Mouse (Mus musculus) layer of hippocampus, postnatal 25 days (tissue): ENCODE measurements around the gene Hacl1. TPM values are rescaled to one million over a fixed set of nuclear protein-coding genes. Genes with fewer than 3 reads are reported as not detected.

Experiments
- DNase-seq, 2 experiments: peaks; one replicate each; pipeline ENCODE4 v3.0.0; 2022; ENCODE audit warnings: mixed read lengths in 2 of 2, low spot score in 1 of 2; ENCODE audit errors: extremely low spot score in 1 of 2
- total RNA-seq, 2 experiments: library from RNA; stranded (reverse); gene quantifications; 2 replicates each; pipeline ENCODE4 v1.2.3; 2021

Hacl1 gene
- total RNA-seq, 2 experiments from 2014 or later = 7.6 to 9.3 TPM

GRCm38 (mm10) chr14:31555963-31556434 is 85.1 kb downstream of the Hacl1 start:
- DNase-seq = no peak

GRCm38 (mm10) chr14:31555021-31555420 is 86.1 kb downstream of the Hacl1 start:
- DNase-seq = no peak

Other genes starting within 250 kb of the Hacl1 start
- 100 to 1,000 TPM; 135 to 147 TPM for gene Sh3bp5, start 205.2 kb downstream of the Hacl1 start, total RNA-seq
- gene Eaf1, start 146.9 kb downstream of the Hacl1 start, total RNA-seq = 10 to 100 TPM; 12.6 to 15.4 TPM
- 10 to 100 TPM; 27.2 to 28.6 TPM for gene Mettl6, start 146.2 kb downstream of the Hacl1 start, total RNA-seq
- under 1 TPM; 0.54 to 0.75 TPM for gene Colq, start 49.9 kb downstream of the Hacl1 start, total RNA-seq
- gene Gm49387, start 408 bp downstream of the Hacl1 start, total RNA-seq = not detected
- gene Btd, start 258 bp downstream of the Hacl1 start, total RNA-seq = 1 to 10 TPM; 9.0 to 10.0 TPM
- 10 to 100 TPM; 46.5 to 57.0 TPM for gene Ankrd28, start 189.4 kb upstream of the Hacl1 start, total RNA-seq